Mouse (Mus musculus): ENCODE results near the gene Calr4.

The Calr4 gene

DNA sequence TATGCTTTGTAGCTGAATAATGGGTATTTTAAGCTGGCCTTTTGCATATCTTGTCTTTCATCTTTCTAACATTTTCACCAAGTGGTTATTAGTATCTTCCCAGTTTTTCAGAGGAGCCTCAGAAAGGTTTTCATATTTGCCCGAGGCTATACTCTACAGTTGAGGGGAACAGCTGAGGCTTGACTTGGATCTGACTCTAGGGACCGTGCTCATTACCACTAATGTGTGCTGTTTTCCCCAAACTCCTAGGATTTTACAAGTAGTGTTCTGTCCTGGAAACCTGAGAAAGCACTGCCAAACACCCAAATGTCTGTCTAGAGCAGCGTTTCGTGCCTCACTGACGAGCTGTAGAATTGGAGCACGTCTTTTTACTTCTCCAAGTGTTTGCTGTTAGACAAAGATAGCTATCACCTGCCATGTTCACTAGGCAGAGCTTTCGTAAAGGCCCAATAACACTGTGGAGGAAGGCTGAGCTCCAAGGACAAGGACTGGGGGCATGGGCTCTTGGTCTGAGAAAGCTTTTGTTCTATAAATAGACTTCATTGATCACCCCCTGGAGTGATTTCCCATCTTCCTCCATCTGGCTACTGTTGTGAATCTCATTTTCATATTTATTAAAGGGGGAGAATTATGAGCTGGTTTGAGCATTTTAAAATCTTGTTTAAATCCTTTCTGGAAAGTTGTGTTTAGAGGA is 2.0 kb downstream of the Calr4 start:
- no peak for DNase-seq

DNA sequence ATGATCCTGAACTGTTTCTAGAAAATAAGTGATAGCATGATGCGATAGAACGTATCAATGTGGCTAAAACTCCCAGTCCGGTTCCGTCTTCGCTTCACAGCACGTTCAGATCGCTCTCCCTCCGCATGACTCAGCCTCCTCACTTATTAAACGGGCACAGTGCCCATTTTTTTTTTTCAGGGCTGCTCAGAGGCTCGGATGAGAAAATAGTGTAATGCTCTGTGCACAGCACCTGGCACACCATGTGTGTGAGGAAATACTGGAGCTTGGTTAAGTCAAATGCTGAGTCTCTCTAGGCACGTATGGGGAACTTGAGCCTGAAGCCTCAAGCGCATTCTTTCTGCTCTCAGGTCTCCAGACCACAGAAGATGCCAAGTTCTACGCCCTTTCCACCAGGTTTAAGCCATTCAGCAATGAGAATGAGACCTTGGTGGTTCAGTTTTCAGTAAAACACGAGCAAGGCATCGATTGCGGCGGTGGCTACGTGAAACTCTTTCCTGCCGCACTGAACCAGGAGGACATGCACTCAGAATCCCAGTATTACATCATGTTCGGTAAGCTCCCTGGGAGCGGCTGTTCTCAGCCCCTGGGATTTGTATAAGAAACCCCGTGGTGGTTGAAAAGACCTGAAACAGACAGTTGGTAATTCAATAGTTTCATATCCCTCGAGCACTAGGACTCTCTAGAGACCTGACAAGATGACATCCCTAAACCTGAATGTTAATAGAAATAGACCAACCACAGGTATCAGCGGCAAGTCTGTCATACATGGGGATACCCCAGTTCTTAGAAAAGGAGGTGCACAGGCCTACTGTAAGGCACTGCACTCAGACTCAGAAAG is 4.4 kb downstream of the Calr4 start:
- DNase-seq, result no peak

DNA sequence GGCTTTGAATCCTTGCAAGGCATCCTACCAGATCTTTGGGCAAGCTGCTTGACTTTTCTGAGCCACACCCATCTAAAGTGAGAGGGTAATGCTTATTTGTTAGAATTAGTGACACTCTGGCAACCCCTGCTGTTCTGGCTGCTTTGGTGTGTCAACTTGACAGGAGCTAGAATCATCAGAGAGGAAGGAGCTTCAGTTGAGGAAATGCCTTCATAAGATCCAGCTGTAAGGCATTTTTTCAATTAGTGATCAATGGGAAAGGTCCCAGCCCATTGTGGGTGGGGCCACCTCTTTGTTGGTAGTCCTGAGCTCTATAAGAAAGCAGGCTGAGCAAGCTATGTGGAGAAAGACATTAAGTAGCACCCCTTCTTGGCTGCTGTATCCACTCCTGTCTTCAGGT is 6.9 kb downstream of the Calr4 start:
- DNase-seq, result no peak

DNA sequence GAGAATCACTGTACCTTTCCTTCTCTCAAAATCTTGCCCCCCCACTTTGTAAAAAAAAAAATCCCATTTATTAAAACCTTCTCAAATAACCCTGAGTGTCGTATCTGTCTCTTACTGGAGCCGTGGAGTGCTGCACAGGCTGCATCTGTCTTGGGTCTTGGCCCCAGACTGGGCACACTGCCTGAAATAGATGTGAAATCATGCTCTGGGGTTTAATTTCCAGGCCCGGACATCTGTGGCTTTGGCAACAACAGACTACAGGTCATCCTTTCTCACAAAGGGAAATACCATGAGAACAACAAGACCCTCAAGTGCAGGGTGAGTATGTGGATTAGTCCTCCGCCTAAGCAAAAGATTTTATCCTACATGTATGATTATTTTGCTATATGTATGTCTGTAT is 7.6 kb downstream of the Calr4 start:
- no peak for DNase-seq

DNA sequence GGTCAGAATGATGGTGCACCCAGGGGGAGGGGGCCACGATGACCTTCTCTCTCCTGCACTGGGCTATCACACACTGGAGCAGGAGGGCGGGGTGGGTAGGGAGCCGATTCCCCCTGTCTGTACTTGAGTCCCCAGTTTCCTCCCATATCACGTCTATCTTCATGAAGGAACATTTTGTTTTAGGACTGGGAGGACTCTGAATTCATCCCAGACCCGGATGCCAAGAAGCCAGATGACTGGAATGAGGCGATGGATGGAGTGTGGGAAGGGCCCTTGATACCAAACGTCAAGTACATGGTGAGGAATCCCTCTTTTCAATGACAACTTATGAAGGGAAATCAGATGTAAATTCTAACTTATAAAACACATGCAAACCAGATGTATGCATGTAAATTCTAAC is 10.2 kb downstream of the Calr4 start:
- DNase-seq, result no peak

DNA sequence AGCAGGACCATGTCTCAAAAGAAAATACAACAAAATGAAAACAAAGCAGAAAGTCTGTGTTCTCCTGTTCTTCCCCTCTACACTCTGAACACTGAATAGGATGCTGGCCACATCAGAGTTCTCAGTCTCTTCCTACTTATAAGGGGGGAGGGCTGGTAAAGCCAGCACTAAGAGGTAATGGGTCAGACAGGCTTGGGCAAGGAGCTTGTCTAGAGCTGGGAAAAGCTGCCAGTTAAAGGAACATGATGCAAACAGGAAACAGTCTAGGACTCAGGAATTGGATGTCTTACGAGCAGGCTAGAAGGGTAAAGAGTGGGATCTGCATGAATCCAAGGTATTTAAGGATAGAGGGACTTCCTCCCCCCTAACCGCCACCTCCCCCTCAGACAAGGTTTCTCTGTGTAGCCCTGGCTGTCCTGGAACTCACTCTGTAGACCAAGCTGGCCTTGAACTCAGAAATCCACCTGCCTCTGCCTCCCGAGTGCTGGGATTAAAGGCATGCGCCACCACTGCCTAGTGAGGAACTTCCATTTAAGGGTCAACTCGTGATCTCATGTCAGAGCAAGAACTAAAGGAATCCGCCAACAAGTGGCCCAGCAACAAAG is 10.8 kb downstream of the Calr4 start:
- DNase-seq, result no peak

DNA sequence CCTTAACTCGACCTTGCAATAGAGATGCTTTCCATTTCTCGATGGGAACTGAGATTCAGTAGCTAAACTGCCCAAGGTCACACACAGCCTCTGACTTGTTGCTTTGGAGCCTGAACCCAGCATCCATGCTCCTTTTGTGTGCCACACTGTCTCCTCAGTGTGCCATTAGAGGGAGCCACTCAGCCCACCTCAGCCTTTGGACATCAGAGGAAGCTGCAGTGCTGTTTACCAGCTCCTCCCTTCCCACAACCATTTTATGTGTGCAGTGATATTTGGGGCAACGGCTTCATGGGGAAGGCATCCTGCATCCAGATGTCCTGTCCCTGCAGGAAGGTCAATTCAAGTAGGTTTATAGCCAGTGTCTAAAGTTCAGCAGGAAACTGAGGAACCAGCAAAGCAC is 17.3 kb downstream of the Calr4 start:
- DNase-seq, result peak; percentile 59

DNA sequence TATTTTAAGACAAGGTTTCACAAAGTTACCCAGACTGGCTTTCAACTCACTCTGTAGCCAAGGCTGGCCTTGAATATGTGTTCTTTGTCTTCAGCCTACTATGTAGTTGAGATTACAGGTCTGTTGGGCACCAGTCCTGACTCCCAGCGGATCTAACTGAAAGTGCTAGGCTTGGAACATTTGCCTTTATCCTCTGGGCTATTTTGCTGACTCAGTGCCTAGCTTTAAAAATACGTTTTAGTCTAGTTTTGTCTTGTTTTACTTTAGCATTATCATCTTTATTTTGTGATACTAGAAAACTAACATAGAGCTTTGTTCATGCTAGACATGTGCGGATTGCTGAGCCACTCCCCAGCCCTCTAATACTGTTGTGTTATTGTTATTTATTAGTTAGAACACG is 17.9 kb downstream of the Calr4 start:
- DNase-seq, result no peak

DNA sequence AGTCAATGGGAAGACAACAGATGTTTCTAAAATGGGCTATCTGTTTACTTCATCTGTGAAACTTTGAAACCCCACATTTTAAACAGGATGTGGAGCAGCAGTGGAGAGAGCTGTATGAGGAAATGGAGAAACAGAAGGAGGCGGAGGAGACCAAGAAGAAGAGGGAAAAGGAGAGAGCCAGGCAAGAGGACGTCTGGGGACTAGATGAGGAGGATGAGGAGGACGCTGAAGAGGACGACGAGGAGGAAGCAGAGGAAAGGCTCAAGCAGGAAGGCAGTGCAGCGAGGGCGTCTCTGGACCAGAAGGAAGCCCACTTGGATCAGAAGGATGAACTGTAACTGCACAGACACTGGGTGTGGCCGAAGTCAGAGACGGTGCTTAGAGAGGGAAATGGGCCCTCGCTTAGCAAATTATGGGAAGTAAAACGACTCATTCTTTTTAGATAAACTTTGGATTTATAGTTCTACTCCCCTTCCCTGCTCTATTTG is 19.4 kb downstream of the Calr4 start:
- no peak for DNase-seq

DNA sequence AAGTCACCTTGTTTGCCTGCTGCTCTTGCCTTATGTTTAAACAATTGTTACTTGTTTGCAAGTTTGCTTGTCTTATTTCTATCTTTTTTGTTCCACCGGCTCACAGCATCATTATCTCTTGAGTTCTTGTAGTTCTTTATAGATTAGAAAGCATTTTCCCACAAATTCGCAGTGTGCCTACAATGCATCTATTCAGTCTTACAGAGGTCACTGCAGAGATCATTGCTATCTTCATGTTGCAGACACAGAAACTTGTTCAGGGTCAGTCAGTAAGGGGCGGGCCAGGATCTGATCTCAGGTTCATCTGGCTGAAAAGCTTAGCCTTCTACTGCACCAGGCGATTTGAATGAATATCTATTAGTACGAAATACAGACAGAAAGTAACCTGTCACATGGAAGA is 20.2 kb downstream of the Calr4 start:
- DNase-seq, result no peak

DNA sequence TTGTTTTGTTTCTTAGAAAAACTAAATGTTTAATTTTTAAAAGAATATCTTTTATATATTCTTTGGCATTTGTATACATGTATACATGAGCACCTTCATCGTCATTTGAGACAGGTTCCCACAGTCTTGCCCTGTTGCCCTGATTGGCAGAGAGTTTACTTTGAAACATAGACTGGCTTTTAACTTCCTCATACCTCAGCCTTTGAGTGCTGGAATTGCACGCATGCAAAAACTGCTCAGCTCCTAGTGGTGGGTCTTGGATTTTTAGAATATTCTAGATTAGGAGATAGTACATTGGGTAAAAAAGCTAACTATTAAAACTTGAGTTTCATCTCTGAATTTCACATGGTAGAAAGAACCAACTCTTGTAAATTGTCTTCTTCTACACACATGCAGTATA is 21.0 kb downstream of the Calr4 start:
- DNase-seq, result no peak

DNA sequence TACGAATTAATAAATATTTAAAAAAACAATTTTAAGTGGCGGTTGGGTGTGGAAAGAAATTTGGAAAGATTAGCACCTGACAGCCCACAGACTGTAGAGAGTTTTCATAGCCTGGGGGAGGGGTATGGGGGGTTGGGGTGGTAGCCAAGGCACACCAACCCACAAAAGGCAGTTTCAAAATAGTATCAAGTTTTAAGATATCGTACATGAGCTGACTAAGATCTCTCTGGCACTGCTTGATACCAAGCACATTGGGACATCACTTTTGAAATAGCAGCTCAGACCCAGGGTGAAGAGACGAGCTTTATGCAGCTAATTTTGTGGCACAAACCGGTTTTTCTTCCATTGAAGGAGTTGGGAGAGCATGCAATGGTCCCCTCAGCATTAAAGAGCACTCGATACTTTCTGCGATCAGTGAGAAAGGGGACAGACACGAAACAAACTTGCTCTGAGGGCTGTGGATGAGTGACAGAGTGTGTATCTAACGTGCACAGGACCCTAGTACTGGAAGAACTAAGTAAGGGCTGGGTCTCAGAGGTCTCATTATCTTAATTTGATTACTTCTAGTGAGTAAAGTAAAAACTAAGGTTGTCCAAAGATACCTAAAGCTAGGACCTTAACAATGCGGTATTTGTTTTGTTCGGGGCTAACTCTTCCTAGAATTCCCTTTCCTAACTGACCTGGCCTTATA is 21.6 kb downstream of the Calr4 start:
- DNase-seq, result no peak

DNA sequence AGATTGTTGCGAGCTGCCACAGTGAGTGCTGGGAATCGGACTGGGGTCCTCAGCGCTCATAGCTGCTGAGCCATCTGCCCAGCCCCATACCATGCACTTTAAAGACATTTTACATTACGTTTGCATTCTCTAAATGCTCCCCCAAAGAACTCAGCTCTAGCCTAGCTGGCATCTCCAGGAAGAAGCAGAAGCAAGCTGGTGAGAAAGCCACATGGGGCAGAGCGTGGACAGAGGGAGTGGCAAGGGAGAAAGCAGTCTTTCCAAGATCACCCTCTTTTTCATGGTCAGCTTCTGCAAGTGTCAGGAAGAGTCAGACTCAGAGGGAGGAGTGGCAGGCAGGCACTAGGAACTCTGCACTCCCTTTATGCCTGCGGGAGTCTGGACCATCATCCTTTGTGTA is 22.5 kb downstream of the Calr4 start:
- no peak for DNase-seq

DNA sequence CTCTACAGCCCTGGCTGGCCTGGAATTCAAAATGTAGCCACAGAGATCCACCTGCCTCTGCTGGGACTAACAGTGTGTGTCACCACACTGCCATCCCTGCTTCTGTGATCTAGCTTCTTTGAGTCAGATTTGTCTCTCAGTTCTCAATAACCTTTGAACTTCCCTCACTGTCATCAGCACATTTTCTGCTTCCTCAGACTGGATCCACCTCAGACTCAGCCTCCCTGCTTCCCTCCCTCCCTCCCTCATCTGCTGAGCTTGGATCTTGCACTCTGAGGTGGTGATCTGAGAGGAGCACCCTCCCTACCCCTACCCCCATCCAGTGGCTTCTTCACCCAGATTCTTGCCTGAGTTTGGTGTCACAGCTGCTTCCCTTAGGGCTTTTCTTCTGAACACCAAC is 23.4 kb downstream of the Calr4 start:
- DNase-seq, result no peak

DNA sequence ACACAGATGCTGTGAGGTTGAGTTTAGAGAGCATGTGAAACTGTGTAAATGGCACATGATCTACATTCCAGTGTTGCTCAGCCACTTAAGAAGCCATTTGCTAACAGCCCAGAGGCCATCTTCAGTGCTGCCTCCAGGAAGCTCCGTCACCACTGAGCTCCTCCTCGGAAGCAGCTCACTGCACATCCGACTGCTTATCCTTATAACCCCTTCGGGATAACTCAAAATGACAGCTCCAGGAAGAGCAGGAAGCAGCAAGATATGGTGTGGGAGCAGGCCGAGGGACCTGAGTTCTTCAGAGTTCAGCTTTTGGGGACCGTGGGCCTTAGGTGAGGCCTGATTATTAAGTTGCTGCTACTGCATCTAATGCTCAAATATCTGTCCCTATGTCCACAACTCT is 27.8 kb downstream of the Calr4 start:
- DNase-seq, result no peak

DNA sequence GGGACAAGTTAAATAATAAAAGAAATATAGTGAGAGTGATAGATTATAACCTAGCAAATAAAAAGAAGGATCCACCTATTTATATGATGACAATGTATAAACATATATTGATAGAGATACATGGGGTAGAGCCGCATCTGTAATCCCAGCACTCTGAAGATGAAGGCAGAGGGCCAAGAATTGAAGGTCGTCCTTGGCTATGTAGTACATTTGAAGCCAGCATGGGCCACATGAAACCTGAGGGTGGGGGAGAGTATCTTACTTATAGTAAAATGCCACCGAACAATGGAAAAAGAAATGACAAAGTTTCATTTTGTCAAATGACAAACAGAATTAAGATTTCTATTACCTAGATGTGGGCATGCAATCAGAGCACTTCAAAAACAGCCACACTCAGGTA is 31.8 kb downstream of the Calr4 start:
- DNase-seq, result no peak

DNA sequence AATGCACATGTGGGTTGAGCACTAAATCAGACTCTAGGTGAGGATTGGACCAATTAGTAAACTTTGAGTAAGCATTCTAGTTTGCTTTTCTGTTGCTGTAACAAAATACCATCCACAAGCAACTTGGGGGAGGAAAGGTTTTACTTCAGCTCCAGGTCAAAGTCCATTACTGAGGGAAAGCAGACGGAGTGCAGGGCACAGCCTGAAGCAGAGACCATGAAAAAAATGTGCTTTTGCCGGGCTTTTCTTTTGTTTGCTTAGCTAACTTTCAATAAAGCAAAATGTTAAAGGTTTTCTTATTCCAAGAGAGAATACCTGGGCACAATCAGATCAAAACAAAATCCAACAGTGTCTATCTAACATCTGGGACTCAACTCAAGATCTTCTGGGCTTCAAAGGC is 32.5 kb downstream of the Calr4 start:
- no peak for DNase-seq

DNA sequence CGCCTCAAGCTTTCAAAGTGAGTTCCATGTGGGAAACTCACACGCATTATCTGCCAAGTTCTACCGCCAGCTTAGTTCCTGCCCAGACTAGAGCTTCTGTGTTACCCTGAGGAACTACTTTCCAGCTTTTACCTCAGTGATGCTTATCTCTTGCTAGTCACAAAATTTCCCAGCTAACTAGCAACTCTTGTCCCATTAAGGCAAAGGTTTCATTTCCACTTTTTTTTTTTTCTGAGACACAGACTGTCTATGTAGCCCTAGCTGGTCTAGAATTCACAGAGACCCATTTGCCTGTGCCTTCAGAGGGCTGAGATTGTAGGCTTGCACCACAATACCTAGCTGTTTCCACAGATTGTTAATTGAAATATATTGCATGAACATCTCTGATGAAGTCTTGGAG is 33.2 kb downstream of the Calr4 start:
- no peak for DNase-seq

DNA sequence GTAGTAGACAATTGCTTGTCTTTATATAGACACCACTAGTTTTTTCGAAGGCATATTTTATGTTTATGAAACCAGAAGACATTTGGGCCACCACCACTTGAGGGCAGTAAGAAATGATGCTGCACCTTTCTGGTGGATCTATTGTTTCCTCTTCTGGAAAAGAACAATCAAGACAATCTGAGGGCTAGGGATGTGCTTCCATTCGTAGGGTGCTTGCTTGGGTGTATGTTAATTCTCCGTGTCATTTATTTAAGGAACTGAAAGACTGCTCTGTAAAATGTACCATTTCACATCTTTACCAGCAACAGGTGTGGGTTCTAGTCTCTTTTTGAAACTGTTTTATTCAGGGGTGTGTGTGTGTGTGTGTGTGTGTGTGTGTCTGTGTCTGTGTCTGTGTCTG is 34.6 kb downstream of the Calr4 start:
- DNase-seq, result no peak

DNA sequence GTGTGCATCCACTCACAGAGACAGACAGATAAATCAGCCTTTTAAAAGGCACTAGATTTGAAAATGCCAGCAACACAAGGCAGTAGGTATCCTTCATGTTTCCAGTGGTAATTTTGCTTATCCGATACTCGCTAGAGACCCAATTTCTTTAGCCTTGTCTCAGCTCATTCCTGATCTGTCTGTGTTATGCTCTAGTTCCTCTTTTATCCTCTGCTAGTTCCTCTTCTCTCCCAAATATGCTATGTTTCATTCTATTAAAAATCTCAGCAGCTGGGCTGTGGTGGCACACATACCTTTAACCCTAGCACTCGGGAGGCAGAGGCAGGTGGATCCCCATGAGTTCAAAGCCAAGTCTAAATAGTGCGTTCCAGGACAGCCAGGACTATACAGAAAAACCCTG is 37.5 kb downstream of the Calr4 start:
- DNase-seq, result no peak

DNA sequence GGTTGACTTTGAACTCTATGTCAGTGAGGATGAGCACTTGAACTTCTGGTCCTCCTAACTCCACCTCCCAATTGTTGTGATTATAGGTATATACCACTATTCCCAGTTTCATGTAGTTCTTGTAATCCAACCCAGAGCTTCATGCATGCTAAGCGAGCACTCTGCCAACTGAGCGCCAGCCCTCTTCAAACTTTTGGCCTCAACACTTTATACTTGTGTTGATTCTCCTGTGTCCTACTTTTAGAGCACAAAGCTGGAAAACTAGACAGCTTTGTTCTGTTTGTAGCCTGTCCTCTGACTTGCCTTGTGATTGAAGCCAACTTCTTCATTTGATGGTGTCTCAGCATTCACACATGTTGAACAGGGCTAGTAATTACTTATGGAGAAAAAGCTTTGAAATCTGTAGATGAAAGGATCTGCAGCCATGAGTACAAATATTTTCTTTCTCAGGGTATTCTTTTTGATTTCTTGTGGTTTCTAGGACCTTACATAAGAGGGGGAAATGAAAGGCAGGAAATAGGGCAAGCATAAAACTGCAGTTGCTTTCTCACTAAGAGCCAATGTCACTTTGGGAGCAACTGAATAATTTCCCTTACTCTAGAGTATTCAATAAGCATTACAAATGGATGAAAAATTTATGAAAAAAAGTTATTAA is 39.4 kb downstream of the Calr4 start:
- no peak for DNase-seq

DNA sequence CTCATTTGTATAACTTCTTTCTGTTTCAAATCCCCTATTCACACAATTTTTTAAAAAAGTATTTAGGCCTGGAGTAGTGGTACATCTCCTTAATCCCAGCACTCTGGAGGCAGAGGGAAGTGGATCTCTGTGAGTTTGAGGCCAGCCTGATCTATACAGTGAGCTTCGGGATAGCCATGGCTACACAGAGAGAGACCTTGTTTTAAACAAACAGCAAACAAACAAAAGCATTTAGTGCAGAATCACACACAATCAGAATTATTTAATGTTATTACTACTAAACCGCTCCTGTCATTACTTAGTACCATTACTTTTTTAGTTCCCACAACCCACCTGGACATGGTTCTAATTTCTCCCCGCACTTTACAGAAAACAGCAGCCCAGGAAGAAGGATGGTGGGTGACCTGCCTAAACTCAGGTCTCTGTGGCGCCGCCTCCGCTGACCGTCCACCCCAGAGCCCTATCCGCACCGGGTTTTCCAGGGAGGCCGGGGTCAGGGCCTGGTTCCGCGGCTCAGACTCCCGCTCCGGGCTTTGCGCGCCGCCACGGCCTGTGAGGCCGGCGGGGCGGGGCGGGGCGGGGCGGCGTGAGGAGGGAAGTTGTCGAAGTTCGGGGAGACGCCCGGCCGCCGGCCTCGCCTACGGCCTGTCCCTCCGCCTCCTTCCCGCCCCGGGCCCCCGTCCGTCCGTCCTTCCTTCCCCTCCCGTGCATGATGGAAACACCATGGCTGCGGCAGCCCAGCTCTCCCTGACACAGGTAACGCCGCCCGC is 45.6 kb downstream of the Calr4 start, which contains the start of gene Eps15:
Gene Eps15 (plus strand): TSS at position 580 of the 770 bp plus-strand sequence.
- DNase-seq, result peak; percentile 94

All from thymus, postnatal 25 days (tissue).